Mouse (Mus musculus) embryonic facial prominence, embryonic 15.5 days (tissue): ENCODE results near the gene Polr2l. TPM values are rescaled to one million over a fixed set of nuclear protein-coding genes. Genes with fewer than 3 reads are reported as not detected.

Experiments used
- ATAC-seq: fragments of 200-750 bp; cut with Nextera tagmentation; 2 replicates; pipeline ENCODE4 v1.8.0; 2017; ENCODE audit warnings: low read depth, moderate TSS enrichment; ENCODE audit not compliant: insufficient number of reproducible peaks, low FRiP score, low TSS enrichment
- H3K27ac ChIP-seq: fragments of 300-500 bp; sonication (generic); replicated peaks from 2 replicates; pipeline ENCODE4 v1.5.1; 2015; ENCODE audit warnings: mild to moderate bottlenecking, inconsistent platforms
- H3K27me3 ChIP-seq: fragments of 300-500 bp; sonication (generic); 2 replicates; pipeline ENCODE4 v1.6.1; 2015; ENCODE audit warnings: inconsistent platforms
- H3K36me3 ChIP-seq: fragments of 300-500 bp; sonication (generic); 2 replicates; pipeline ENCODE4 v1.6.1; 2015; ENCODE audit warnings: mild to moderate bottlenecking, inconsistent platforms
- H3K4me1 ChIP-seq: fragments of 300-500 bp; sonication (generic); 2 replicates; pipeline ENCODE4 v1.6.1; 2015; ENCODE audit warnings: inconsistent platforms
- H3K4me2 ChIP-seq: fragments of 300-500 bp; sonication (generic); replicated peaks from 2 replicates; pipeline ENCODE4 v1.6.1; 2015; ENCODE audit warnings: mild to moderate bottlenecking, inconsistent platforms
- H3K4me3 ChIP-seq: fragments of 300-500 bp; sonication (generic); replicated peaks from 2 replicates; pipeline ENCODE4 v1.5.1; 2015; ENCODE audit warnings: mild to moderate bottlenecking, inconsistent platforms
- H3K9ac ChIP-seq: fragments of 300-500 bp; sonication (generic); 2 replicates; pipeline ENCODE4 v1.6.1; 2015; ENCODE audit warnings: inconsistent platforms
- H3K9me3 ChIP-seq: fragments of 300-500 bp; sonication (generic); replicated peaks from 2 replicates; pipeline ENCODE4 v1.6.1; 2016; ENCODE audit warnings: inconsistent platforms
- WGBS: fragments of 180-500 bp; shearing (Covaris S2); methylation state at CpG from one replicate; pipeline ENCODE4 v1.1.7; 2015; 5-methylcytosine and 5-hydroxymethylcytosine counted together
- polyA plus RNA-seq: library from polyadenylated mRNA; unstranded; fragments of >200 nt; fragmentation: Nextera tagmentation; extraction: Ambion mirVana; gene quantifications from 2 replicates; pipeline ENCODE4 v1.2.1, GENCODE M21; 2015

Gene Polr2l
- polyA plus RNA-seq, 1 experiment from 2014 or later = 63.9 TPM

DNA sequence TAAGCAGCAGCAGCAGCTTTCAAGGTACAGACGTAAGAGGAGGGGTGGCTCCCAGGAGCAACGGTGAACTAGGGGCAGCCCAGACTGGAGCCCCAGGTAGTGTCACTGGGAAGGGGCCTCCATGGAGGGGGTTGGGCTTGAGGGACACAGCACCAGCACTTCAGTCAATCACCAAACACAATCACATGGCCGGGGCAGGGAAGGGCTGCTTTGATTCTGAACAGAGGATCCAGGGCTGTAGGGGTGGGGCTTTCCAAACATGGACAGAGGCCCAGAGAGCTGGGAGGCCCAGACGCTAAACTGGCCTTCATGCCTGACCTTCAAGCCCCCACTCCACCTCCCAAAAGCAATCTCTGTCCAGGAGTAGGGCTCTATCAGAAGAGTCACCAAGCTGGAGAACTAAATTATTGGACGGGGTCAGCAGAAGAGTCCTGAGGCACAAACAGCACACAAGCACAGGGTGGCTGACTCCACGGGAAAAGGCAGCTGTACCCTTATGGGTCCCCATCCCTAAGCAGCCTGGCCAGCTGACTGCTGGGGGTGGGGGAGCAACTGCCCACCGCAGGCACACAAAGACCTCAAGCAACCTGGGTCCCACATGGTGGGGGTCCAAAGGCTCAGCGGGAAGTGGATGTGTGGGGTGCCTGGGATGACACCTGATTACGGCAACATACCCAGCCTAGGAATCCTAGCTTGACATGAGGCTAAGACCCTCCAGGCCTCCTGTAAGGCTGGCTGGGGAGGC is 44.9 kb downstream of the Polr2l start:
- WGBS = 63% methylated on average over 9 of the region's 9 CpGs
- H3K9ac ChIP-seq = no peak overlapping the region
- no peak for ATAC-seq
- H3K27me3 ChIP-seq = no peaks in the 10 kb centered on the region
- H3K4me3 ChIP-seq = no peak overlapping the region
- no peak overlapping the region for H3K27ac ChIP-seq
- H3K4me2 ChIP-seq = no peak overlapping the region
- H3K4me1 ChIP-seq = peaks cover 34% of the 10 kb centered on the region
- no peaks in the 10 kb centered on the region for H3K9me3 ChIP-seq
- H3K36me3 ChIP-seq = peaks cover 34% of the 10 kb centered on the region

DNA sequence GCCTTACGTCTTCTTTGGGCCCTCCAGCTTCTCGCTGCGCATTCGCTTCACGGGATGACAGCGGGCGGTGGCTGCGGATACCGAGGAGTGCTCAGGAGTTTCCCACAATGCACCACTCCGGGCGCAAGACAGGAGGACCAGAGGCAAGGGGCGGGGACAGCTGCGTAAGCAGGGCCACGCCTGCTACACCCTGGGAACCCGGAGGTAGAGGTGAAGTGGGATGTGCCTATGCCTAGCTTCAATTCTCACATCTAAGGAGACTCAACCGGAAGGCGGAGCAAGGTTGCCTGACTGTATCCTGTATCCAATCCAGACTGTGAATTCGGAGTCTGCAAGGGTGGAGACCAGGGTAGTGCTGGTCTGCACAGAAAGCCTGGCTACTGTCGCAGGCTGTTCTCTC is 45.6 kb downstream of the Polr2l start, which contains the start of gene Cend1:
Gene Cend1 (minus strand): TSS at position 182 of the 400 bp plus-strand sequence.
- Histone ChIP-seq H3K4me3 (peak within 1 kb of the TSS; percentile 19; the same call in 1 of the 2 replicates), H3K36me3 (peaks cover 34% of the 10 kb centered on the region), H3K27me3 (no peaks in the 10 kb centered on the region), H3K27ac (no peak within 1 kb of the TSS), H3K9me3 (no peaks in the 10 kb centered on the region), H3K4me1 (peaks cover 26% of the 10 kb centered on the region), H3K9ac (no peak within 1 kb of the TSS; the same call in 1 of the 2 replicates), H3K4me2 (peak within 1 kb of the TSS; percentile 40)
- WGBS = 6% methylated on average over 19 of the region's 19 CpGs
- ATAC-seq = no peak

DNA sequence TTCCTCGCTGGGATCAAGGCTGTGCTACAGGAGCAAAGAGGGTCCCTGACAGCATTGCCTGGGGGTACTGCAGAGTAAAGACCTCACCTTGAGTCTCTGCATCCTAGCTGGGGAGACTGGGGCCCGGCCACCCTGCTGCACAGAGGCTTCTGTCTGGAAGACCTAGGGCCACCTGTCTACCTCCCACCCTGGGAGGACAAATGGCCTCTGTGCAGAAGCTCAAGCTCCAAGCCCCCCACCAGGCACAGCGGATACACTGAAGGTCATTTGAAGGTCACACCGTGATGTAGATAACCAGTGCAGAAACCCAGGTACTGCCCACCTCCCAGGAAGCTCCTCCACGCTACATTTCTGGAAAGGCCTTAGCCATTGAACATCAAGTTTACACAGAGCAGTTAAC is 46.2 kb downstream of the Polr2l start:
- H3K27ac ChIP-seq = no peak overlapping the region
- H3K9ac ChIP-seq = no peak overlapping the region
- H3K4me3 ChIP-seq = peak overlapping the region; percentile 19; the same call in 1 of the 2 replicates
- H3K4me2 ChIP-seq = peak overlapping the region; percentile 40; the same call in 1 of the 2 replicates
- H3K4me1 ChIP-seq = peaks cover 20% of the 10 kb centered on the region
- WGBS = 50% methylated on average over 5 of the region's 5 CpGs
- ATAC-seq = no peak
- H3K36me3 ChIP-seq = peaks cover 34% of the 10 kb centered on the region
- H3K27me3 ChIP-seq = no peaks in the 10 kb centered on the region
- H3K9me3 ChIP-seq = no peaks in the 10 kb centered on the region

- no peak for ATAC-seq
- Histone ChIP-seq H3K27ac (no peak overlapping the region), H3K4me1 (peaks cover 16% of the 10 kb centered on the region), H3K36me3 (peaks cover 19% of the 10 kb centered on the region), H3K9me3 (no peaks in the 10 kb centered on the region), H3K4me2 (no peak overlapping the region), H3K27me3 (no peaks in the 10 kb centered on the region), H3K4me3 (no peak overlapping the region), H3K9ac (no peak overlapping the region)
- WGBS = 76% methylated on average over 12 of the region's 12 CpGs
These were observed 47.8 kb downstream of the Polr2l start for GRCm38 (mm10) chr7:141426948-141427730.

DNA sequence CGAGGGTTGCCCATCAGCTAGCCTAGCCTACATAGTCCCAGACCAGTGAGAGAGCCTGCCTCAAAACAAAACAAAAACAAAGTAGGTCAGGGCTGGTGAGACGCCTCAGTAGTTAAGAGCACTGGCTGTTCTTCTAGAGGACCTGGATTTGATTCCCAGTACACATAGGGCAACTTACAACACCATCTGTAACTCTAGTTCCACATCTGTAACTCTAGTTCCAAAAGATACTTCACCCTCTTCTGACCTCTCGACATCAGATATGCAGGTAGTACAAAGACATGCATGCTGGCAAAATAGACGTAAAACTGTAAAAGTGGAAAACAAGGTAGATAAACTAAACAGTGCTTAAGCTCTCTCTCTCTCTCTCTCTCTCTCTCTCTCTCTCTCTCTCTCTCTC is 51.1 kb downstream of the Polr2l start:
- H3K9ac ChIP-seq = no peak overlapping the region
- H3K36me3 ChIP-seq = no peaks in the 10 kb centered on the region
- H3K4me3 ChIP-seq = no peak overlapping the region
- H3K27me3 ChIP-seq = no peaks in the 10 kb centered on the region
- H3K9me3 ChIP-seq = no peaks in the 10 kb centered on the region
- H3K4me2 ChIP-seq = no peak overlapping the region
- no peak overlapping the region for H3K27ac ChIP-seq
- 60% methylated on average over 4 of the region's 4 CpGs for WGBS
- ATAC-seq = no peak
- peaks cover 2% of the 10 kb centered on the region; the same call in 1 of the 2 replicates for H3K4me1 ChIP-seq

Other genes starting within 250 kb of the Polr2l start
- 68.7 and 73.2 TPM in 2 replicates for gene Phrf1, start 246.3 kb downstream of the Polr2l start, polyA plus RNA-seq
- 4.1 and 5.1 TPM in 2 replicates for gene Irf7, start 208.7 kb downstream of the Polr2l start, polyA plus RNA-seq
- gene Cdhr5, start 198.3 kb downstream of the Polr2l start, polyA plus RNA-seq = 0.19 TPM in 1 of 2 replicates, not detected in the other
- 5.3 TPM in 2 replicates for gene Sct, start 196.0 kb downstream of the Polr2l start, polyA plus RNA-seq
- 0.76 and 1.1 TPM in 2 replicates for gene Drd4, start 183.1 kb downstream of the Polr2l start, polyA plus RNA-seq
- 73.5 and 82.0 TPM in 2 replicates for gene Deaf1, start 147.4 kb downstream of the Polr2l start, polyA plus RNA-seq
- 42.2 and 47.4 TPM in 2 replicates for gene Tmem80, start 147.4 kb downstream of the Polr2l start, polyA plus RNA-seq
- gene Eps8l2, start 136.3 kb downstream of the Polr2l start, polyA plus RNA-seq = 36.1 and 40.5 TPM in 2 replicates
- gene Taldo1, start 82.9 kb downstream of the Polr2l start, polyA plus RNA-seq = 278 and 280 TPM in 2 replicates
- 63.8 and 67.6 TPM in 2 replicates for gene Gatd1, start 61.0 kb downstream of the Polr2l start, polyA plus RNA-seq
- 3.1 and 5.3 TPM in 2 replicates for gene Cend1, start 45.6 kb downstream of the Polr2l start, polyA plus RNA-seq
- 29.3 and 30.9 TPM in 2 replicates for gene Slc25a22, start 37.2 kb downstream of the Polr2l start, polyA plus RNA-seq
- gene Pidd1, start 31.1 kb downstream of the Polr2l start, polyA plus RNA-seq = 13.5 and 14.7 TPM in 2 replicates
- gene Rplp2, start 27.8 kb downstream of the Polr2l start, polyA plus RNA-seq = 1,341 and 1,344 TPM in 2 replicates
- 22.2 and 27.9 TPM in 2 replicates for gene Pnpla2, start 19.9 kb downstream of the Polr2l start, polyA plus RNA-seq
- 21.6 and 26.9 TPM in 2 replicates for gene Cracr2b, start 14.0 kb downstream of the Polr2l start, polyA plus RNA-seq
- 23.9 and 26.5 TPM in 2 replicates for gene Cd151, start 7.7 kb downstream of the Polr2l start, polyA plus RNA-seq
- 60.8 and 67.9 TPM in 2 replicates for gene Tspan4, start 108 bp upstream of the Polr2l start, polyA plus RNA-seq
- gene Chid1, start 64.7 kb upstream of the Polr2l start, polyA plus RNA-seq = 43.9 and 47.3 TPM in 2 replicates
- gene Ap2a2, start 87.0 kb upstream of the Polr2l start, polyA plus RNA-seq = 77.0 and 81.9 TPM in 2 replicates
- gene Muc6, start 180.2 kb upstream of the Polr2l start, polyA plus RNA-seq = 0.21 and 0.22 TPM in 2 replicates
- gene Muc2, start 215.2 kb upstream of the Polr2l start, polyA plus RNA-seq = 1.3 and 2.0 TPM in 2 replicates